Mouse (Mus musculus) retina, embryonic 14.5 days (tissue): ENCODE results near the gene Iqcj.
"Not testable (repeated sequence)": the region's sequence is repeated elsewhere in the genome, so short reads cannot be mapped to it uniquely, and the experiment has no call there.

Source experiments
- DNase-seq: peaks from one replicate; pipeline ENCODE4 v3.0.0-alpha.2; 2015; ENCODE audit warnings: low spot score

Iqcj gene

DNA sequence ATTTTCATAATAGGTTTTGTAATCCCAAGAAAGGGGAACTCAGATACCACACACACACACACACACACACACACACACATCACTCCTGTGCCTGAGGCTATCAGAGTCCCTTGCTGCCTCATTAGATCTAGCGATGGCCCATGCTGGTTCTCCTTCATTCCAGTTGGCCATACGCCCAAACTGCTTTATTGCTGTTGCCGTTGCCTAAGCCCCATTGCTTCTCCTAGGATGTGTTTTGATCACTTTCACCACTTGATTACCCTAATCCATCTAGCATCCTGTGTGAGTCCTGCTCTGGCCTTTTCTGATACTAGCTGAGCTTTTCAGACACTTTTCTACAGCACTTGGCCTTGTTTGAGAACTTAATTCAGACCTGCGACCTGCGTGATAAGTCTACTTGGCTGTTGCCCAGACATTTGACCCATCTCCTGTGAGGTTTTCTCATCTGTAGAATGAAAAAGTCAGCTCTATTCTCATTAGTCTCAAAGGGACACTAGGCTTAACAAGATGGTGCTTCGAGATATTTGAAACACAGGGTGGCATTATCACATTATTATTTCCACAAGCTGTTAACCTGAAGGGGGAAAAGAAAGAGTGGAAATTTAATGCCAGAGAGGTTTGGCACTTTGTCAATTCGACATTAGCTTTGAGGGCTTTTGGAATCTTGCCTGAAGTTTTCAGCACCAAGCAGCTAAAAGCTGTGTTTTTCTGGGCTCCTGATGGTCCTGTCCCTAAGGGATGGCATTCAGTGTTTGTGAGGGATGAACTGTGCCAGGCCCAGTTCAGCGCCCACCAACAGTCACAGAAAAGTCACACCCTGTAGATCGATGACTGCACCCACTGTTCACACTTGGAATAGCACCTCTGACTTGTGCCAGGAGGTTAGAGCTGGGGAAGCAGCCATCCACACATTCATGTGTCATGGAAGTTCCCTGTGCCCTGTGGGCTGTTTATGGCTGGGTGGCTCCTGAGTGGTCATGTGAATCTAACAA lies 179.7 kb downstream of the Iqcj start:
- no peak for DNase-seq

DNA sequence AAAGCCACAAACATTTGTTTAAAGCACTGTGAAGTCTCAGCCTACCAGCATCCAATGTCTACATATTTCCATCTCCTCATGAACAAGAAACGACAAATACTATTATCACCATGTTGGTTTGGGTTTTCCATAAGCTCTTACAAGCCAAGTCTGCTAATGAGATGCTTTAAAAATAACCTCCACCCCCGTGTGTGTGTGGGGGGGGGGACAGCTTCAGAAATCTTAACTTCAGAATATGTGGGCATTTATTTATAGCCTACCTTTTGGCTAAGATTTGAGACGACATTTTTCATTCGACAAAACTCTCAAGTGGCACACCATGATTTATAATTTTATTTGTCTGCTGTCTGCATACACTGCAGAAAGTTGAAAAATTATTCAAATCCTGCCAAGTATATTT lies 185.4 kb downstream of the Iqcj start:
- DNase-seq = no peak

DNA sequence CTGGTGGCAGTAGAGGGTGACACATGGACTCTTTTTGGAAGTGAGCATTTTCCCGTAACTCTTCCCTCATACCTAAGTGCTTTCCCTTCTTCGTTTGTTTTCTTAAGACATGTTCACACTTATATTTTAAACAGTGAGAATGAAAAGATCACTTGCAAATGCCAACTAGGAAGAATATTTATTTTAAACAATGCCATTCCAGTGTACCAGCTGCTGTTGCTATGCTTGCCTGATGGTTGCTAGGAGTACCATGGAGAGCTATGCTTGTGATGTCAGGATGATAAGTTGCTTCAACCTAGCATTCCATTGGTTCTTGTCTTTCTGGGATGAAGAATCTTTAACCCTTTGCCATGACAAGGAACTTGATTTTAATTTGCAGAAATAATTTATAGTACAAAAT lies 193.0 kb downstream of the Iqcj start:
- no peak for DNase-seq

- DNase-seq = no peak
Measured at GRCm38 (mm10) chr3:68092108-68092507, 200.1 kb downstream of the Iqcj start.

- no peak for DNase-seq
Measured at GRCm38 (mm10) chr3:68096724-68097431, 204.9 kb downstream of the Iqcj start.

DNA sequence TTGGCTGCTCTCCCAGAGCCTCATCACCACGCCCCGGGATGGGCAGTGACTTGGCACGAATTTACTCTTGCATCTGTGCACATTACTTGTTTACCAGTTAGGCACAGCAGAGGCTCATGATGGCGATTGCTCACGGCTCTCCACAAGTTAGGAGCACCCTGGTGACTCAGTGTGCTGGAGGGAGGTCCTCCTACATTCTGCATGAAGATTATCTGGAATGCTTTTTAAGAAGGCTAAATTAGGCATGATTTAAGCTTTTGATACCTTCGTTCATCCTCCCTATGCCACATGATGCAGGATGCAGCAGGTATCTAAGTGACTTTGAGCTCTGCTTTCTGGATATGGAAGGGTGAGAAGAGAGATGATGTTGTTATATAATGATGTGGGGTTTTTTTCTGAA lies 207.5 kb downstream of the Iqcj start:
- DNase-seq = not testable (repeated sequence)

DNA sequence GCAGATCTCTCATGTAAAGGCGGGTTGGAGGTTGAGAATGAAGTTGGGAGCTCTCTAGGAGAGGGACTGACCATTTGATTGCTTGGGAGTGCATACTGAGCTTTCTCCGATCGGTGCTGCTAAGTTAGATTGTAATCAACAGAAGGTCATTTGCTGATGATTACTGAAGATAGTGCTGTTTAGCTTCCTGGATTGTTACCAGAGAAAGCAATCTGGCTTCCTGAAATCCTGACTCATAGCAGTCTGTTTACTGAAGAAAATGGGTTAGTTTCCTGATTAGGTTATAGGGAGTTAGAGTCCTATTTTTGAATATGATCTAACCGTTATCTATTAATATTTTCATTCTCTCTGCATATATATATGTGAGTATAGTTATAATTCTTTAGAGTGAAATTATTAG lies 209.3 kb downstream of the Iqcj start:
- no peak for DNase-seq

GRCm38 (mm10) chr3:68105081-68105685 lies 213.2 kb downstream of the Iqcj start:
- no peak for DNase-seq
